Mouse (Mus musculus): Measurements from ENCODE around the gene Slc35d2. TPM values are rescaled to one million over a fixed set of nuclear protein-coding genes. Genes with fewer than 3 reads are reported as not detected.
"Not testable (repeated sequence)": the region's sequence is repeated elsewhere in the genome, so short reads cannot be mapped to it uniquely, and the experiment has no call there.

Gene Slc35d2
- total RNA-seq, 2 experiments from 2014 or later = 0.30 to 0.46 TPM

DNA sequence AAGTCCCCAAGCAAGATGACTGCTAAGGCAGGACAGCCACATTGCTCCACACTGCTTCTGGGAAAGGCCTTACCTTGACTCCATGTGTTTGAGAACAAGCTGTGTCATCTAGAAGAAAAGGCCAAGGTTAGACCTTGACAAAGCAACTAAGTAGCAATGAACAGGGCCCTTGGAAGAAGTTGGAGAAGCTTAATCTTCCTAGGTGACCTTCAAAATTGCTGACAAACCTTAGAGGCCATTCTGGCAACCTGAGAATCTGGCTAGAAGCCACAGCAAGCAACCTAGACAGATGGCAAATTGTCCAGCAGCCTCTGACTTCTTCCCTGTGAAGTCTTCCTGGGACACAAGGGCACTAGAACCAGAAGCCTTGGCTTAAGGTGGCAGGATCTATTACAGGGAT, 64.9 kb downstream of the Slc35d2 start:
- no peak for DNase-seq
- intact Hi-C loops (cut with DNase I) = no loop called here

DNA sequence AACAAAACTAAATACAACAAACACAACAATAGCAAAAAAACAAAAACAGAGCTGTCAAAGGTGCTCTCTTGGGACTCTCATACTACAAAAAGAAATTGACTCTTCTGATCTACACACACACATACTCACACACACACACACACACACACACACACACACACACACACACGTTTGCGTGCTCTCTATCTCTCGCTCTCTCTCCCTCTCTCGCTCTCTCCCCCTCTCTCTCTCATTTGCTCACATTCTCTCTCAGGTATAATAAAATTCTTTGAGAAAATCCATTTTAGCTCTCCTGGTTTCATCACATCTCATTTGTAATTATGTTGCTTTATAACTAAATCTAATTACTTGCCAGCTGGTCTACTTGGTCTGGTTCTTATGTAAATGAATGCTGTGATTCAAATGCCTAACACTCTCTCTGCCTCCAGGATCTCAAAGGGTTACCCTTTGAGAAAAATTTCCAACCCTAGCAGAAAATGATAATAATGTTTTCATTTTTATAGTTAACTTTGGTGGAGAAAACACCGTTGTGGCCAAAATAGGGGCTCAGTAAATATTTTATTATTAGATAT, 68.1 kb downstream of the Slc35d2 start:
- intact Hi-C loops (cut with DNase I) = no loop called here
- DNase-seq = no peak

DNA sequence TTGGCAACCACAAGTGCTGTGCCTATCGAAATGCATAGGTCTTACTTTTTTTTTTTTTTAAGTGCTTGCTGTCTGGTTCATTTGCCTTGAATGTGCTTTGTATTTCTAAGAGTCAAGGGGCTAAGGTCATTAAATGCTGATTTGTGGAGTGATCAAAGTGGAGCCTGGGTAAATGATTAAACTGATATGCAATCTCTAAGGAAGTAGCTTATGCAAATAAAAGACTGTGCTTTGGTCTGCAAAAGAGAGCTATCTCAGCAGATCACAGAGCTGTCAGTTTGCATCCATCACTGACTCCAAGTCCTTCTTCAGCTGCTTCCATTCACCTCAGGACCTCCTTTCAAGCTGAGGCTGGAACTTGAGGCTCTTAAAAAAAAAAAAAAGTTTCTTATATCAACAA, 75.2 kb downstream of the Slc35d2 start:
- intact Hi-C loops (cut with DNase I) = no loop called here
- no peak for DNase-seq

- intact Hi-C loops (cut with DNase I) = not testable (repeated sequence)
Measured at GRCm38 (mm10) chr13:64052281-64052680, 76.9 kb downstream of the Slc35d2 start.

DNA sequence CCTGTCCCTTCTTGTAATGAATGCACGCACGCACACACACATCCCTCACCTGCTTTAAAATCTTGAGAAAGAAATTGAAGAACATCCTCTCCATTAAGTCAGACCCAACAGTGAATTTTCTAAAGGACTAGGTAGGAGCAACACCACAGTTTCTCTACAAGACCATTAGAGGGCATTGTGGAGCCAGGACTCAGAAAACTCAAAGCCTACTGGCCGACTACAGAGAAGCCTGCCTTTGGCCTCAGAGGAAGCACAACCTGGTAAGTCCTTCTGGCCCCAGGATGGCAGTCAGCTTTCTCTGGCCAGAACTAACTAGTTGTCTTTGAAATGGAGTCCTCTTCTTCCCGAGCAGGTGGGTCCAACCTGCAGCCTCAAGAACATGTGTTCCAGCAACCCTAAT, 78.3 kb downstream of the Slc35d2 start:
- intact Hi-C loops (cut with DNase I) = no loop called here
- no peak for DNase-seq

More at GRCm38 (mm10) chr13:64052281-64052680, 76.9 kb downstream of the Slc35d2 start:
- not testable (repeated sequence) for DNase-seq

DNA sequence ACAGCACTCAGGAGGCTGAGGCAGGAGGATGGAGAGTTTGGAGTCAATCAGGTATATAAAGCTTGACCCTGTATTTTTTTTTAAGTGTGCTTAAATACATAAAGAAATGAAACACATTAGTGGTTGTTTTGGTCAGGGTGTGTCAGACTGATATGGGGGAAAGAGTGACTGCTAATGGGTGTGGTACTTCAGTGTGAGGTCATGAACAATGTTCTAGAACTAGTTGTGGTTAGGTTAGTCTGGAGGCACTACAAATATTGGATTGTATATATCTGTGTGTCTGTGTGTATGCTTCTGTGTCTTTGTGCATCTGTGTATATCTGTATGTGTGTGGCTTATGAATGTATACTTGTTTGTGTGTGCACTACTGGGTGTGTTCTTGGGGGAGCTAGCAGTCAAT, 79.6 kb downstream of the Slc35d2 start:
- no peak for DNase-seq
- intact Hi-C loops (cut with DNase I) = no loop called here

DNA sequence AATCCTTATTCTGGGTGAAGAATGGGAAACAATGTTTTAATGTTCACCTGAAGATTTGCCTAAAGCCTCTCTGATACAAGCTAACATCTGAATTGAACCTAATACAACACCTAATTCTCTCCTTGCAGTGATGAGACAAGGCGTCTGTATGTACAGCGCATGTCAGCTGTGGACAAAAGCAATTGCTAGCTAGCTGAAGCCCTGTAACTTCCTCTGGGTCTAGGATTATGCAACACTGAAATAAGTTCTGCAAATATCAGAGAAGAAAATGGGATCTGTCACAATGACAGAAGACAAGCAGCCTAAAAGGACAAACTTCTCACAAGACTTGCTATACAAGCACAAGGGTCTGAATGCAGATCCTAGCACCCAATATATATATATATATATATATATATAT, 80.7 kb downstream of the Slc35d2 start:
- intact Hi-C loops (cut with DNase I) = no loop called here

More for the DNA sequence above, 80.7 kb downstream of the Slc35d2 start:
- no peak for DNase-seq

Other genes starting within 250 kb of the Slc35d2 start
- gene Hsd17b3, start 40.1 kb downstream of the Slc35d2 start, total RNA-seq (2021) = not detected
- 10 to 100 TPM; 19.6 to 22.3 TPM for gene Zfp367, start 23.8 kb upstream of the Slc35d2 start, total RNA-seq (2021)
- 10 to 100 TPM; 21.2 to 24.2 TPM for gene Habp4, start 32.5 kb upstream of the Slc35d2 start, total RNA-seq (2021)
- 1 to 10 TPM; 4.1 to 5.2 TPM for gene Cdc14b, start 145.9 kb upstream of the Slc35d2 start, total RNA-seq (2021)
- gene Aaed1, start 183.3 kb upstream of the Slc35d2 start, total RNA-seq (2021) = 10 to 100 TPM; 34.5 to 42.6 TPM
- 100 to 1,000 TPM in 1 of 2 experiments, 10 to 100 TPM in 1; 97.8 to 136 TPM for gene Ctsl, start 241.5 kb upstream of the Slc35d2 start, total RNA-seq (2021)

Measured in gastrocnemius, postnatal 36 days (tissue).